Mouse (Mus musculus): Measurements from ENCODE around the gene Dusp12.

Dusp12 gene

DNA sequence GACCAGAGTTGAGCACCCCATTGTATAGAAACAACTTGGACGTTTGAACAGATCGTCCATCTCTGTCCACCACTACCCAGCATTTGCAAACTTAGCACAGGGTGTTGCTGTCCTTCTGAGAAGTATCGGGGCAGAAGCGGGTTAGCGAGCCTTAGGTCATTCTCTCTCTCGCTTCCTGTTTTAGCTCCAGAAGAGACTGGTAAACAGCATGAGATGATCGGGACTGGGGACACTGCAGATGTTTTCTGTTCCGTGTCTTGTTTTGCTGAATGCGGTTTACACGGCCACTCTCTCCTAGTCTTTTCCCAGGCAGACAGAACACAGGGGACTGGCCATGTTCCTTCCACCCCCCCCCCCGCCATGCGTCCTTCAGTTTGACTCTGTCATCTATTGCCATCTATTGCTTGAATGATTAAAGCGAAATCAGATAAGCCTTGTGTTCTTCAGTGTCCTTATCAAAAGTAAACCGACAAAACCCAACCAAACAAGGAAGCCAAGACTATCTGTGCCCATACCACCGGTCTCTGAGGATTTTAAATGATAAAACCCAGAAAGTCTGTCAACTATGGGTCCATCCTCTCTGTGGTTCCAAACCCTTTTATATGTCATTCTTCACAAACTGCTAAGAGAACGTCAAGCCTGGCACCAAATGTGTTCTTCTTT, 13.2 kb upstream of the Dusp12 start:
- DNase-seq (ENCODE audit: low spot score): no peak

DNA sequence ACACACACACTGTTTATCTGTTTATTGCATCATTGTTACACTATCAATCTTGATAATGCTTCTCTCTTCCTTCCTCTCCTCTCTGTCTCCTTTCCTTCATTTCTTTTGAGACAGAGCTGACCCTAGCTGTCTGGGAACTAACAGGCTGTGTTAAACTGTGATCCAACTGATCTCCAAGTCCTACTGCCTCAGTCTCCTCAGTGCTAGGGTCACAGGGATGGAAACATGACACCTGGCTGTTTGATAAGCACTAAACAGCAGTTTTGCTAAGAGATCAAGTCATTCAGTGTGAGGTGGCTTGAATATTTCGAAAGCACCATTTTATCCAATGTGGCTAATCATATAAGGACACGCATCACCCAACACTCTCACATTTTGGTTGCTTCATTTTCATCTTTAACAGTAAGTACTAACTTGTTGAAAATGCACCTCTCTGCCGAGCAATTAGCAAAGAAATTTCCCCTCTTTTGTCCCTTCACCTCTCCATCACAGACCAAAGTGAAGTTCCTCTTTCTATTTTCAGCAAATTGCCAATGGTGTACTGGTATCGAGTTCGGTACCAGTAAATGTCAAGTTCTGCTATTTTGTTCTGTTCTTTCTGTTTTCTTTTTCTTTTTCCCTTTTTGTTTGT, 11.4 kb upstream of the Dusp12 start:
- no peak for DNase-seq (ENCODE audit: low spot score)

DNA sequence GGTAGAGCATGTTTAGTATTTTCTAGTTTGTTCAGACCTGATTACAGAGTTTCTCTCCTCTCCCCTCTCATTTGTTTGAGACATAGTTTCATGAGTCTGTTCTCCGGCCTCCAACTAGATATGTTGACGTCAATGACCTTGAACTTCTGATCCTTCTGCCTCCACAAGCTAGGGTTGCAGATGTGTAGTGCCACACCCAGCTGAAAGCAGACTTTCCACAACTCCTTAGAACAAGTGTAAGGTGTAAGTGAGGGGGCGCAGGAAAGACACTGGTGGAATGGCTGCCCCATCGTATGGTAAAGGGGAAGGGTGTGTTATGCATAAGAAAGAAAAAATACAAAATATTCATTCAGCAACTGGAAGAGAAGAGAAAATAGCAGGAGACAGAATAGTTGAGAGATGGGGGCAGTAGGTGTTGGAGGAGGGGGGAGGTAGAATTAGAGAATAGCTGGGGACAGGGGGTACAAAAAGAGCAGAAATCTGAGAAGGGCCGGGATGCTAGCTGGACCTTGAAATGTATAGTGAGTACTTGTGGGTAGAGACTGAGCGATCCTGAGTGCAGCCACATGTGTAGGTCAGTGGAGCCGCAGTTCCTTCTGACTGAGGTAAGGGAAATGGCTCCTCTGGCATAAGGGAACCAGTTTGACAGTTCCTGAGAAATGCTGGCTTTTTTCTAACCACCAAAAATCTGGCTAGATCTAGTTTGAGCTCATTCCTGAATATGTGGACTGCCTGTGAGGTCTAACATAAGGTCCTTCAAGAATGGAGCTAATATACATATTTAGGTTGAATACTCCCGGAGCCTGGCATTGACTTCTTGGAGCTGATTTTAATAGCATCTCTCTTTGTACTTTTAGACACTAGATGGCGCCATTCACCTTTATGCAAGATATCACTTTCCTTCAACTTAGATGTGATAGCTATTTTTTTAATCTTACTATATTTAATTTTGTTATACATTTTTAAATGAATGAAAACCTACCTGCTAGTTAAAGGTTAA, 9.6 kb upstream of the Dusp12 start:
- peak; percentile 81 for DNase-seq (ENCODE audit: low spot score)

DNA sequence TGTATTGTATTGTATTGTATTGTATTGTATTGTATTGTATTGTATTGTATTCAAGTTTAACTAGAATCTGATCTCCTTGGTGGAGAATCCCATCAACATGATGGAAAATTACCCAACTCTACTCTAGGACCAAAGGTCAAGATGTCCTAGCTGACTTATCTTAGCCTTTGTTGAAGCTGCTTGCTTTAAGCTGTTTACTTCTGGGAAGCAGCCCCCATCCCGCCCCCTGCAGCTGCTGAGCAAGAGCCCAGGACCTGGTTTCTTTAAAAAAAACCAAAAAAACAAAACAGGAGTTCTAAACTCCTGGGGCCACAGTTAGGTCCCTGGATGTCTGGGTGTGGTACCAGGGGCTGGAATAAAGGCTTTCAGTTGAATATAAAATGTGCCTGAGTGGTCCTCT, 6.9 kb upstream of the Dusp12 start:
- DNase-seq (ENCODE audit: low spot score): no peak

DNA sequence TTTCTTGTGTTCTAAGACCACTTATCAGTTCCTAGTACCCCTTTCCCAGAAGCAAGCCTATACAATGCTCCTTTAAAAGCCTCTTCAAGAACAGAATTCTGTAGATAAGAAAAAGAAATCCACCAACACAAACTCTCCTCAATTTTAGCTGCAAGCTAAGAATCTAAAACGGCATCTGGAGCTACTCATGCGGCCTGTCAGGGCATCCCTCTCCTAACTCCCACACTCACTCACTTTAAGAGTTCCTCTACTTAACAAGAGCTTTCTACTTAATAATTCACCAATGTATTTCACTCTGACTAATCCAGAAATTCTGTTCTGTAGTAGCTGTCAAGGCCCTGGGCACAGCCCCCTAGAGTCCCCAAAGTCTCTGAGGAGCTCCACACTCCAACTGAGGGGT, 6.3 kb upstream of the Dusp12 start:
- no peak for DNase-seq (ENCODE audit: low spot score)

DNA sequence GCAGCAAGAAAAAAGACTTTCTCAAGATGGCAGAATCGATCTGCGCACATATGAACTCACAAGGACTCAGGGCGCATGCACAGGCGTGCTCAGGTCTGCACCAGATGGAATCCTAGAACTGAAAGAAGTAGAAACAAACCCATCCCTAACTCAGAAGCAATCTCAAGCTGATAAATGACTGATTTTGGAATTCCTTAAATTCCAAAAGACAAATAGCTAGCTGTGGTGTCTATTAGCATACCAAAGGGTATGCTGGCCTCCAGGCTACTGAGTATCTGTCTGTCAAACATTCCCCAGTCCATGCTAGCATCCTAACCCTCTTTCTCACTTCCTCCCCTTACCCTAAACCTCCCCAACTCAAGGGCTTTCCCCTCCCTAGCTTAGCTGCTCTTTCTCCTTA, 4.0 kb upstream of the Dusp12 start:
- DNase-seq (ENCODE audit: low spot score): no peak

DNA sequence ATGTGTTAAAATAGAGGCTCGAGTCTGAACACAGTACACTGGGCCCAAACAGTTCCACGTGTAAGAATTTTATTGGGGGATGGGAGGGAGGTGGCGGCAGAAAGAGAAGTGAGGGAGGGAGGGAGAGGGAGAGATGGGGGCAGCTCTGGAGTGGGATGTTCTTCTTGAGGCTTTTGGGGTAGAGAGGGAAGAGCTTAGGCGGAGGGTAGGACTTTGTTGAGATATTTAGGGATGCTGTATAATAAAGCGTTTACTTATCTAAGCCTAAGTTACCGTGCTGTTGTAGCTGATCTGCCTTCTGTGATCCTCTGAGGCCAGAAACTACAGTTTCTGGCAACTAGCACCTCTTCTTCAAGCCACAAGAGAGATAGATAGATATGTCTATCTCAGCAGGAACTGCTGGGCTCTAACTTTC, 711 bp upstream of the Dusp12 start:
- DNase-seq (ENCODE audit: low spot score): no peak

DNA sequence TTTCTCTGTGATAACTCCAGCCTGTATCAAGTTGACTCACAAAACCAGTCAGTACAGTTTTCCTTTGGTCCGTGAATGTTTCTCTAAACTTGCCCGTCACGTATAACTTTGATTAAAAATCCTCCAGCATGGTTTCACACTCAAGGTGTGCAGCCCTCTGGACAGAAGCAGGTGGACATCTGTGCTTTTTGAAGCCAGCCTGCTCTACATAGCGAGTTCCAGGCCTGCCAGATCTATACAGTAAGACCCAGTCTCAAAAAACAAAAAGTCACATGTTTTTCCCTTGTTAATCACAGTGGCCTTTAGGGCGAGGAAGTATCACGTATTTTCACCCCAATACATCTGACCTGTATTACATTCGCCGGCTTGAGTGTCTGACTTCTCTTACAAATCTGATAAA, 950 bp downstream of the Dusp12 start:
- DNase-seq (ENCODE audit: low spot score): no peak

DNA sequence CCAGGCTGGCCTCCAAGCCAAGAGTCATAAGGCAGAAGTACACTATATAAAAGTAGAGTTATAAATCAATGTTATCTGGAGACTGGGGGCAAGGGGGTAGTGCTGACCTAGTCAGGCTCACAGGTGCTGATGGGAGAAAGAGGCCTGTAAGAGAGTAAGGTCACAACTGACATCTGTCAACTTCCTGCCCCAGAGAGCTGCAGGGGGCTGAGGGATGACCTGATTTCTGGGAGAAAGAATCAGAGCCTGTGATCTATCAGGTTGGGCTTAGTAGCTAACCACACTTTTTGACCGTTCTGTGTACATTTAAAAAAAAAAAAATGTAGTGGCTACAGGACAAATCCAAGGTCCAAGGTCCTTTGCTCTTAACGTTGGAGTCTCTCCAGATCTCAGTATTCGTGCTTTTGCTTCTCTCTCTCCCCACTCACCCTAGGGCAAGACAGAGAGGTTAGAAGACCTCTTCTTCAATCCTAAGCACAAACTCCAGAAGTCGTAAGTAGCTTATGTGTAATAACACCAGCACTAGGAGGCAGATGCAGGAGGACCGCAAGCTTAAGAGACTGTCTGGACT, 2.3 kb downstream of the Dusp12 start:
- DNase-seq (ENCODE audit: low spot score): no peak

DNA sequence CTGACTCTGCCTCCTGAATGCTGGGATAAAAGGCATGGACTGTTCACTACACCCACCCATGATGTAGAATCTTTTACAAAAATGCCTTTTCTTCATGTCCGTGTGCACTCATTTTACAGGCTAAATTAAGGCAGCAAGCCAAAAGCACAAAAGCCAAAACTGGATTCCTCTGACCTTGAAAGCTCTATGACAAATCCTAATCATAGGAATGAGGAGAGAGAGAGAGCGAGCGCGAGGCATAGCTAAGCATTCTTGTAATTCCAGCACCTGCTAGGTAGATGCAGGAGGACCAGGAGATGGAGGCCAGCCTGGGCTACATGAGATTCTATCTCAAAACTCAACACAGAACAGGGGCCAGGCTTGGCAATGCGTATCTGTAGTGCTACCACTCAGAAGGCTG, 8.4 kb downstream of the Dusp12 start:
- no peak for DNase-seq (ENCODE audit: low spot score)

DNA sequence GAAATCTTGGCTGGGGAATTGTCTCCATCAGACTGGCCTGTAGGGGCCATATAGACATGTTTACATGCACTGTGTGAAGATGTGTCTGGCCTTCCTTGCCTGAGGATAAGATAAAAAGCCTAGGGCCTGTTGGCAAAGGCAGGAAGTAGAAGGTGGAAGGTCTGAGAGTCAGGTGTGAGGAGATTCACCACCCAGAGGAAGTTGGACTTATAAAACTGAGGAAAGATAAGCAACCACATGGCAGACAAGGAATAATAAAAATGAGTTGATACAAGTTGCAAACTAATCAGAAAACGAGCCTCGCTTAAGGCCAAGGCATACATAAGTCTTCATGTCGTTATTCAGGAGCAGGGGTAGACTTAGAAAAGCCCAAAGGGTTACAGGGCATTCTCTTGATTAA, 9.7 kb downstream of the Dusp12 start:
- DNase-seq (ENCODE audit: low spot score): no peak

DNA sequence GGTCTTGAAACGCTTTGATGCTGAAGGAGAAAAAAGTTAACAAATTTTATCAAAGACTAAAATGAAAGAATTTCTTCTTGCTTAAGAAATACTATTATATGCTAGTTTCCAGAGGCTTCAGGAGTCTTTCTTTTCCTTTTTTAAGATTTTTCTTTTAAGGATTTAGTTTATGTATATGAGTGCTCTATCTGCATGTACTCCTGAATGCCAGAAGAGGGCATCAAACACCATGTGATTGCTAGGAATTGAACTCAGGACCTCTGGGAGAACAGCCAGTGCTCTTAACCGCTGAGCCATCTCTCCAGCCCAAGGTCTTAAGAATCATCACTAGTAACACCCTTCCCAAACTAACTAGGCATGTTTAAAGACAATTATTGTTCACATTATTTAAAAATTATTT, 13.4 kb downstream of the Dusp12 start:
- no peak for DNase-seq (ENCODE audit: low spot score)

DNA sequence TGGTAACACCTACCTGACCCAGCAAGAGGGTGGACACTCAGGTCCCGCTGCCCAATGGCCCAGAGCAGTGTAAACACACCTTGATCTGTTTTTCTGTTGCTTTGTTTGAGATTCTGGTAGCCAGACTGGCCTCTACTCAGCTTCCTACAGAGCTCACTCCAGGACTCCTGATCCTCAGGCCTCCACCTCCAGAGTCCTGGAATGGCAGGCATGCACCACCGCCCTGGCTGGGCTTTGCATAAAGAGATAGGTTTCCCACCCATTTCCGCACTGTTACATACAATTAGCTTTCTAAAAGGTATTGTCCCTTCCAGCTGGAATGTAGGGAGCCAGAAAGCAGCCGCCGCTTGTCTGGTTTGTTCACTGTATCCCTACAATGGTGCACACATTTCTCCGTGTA, 13.9 kb downstream of the Dusp12 start:
- DNase-seq (ENCODE audit: low spot score): no peak

DNA sequence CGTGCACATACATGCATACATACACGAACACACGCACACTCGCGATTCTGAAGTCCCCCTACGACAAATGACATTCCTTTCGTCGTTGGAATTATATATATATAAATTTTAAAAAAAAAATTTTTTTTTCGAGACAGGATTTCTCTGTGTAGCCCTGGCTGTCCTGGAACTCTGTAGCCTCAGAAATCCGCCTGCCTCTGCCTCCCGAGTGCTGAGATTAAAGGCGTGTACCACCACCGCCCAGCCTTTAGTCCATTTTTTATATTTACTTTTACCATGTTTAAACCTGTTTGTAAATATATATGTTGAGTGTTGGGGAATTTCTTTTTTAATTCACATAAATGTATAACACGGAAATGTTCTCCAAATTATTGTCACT, 16.4 kb downstream of the Dusp12 start:
- no peak for DNase-seq (ENCODE audit: low spot score)

DNA sequence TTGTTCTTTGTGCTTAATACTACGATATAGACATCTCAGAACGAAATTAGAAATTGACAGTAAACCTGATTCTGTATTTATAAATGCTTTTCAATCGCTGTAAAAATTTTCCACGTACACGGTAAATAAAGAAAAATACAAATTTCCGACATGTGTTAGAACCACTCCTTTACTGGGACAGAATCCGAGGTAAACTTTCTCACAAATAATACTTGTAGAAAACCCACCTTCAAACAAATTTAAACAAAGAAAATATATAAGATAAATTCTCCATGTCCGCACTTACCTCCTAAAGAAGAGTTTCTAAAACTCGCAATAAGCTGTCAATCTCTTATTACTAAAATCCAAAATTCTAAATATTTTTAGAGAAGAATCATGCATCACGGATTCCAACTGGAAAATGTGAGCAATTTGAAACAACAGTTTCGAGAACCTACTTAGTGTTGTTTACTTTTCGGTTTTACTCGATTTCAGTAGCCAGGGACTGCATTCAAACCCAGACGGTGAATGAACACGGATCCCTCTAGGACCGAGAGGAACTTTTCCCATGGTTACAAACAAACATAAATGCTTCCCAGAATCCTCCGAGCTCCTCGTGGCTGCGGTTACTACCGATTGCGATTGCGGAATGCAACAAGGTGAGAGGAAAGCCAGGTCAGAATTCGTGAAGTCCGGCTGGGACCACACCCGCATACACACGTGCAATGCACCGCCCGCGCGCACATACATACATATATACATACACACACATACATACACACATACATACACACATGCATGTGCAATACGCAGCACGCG, 17.0 kb downstream of the Dusp12 start:
- DNase-seq (ENCODE audit: low spot score): peak; percentile 92

DNA sequence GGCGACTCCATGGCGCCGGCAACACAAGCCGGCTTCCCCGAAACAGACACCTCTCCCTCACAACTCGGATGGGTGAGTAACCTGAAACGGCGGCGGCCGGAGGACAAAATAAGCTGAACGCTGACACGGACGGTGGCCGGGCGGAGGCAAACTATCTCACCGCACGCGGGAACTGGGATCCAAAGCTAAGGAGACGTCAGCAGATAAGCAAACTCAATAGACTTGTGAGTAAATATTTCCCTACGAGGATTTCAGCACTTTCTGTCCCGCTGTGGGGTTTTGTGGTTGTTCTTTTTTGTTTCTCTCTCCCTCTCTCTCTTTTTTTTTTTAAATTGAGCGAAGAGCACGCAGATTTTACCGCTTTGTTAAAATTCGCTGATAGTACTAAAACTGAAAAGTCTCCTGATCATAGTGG, 17.6 kb downstream of the Dusp12 start, which contains the start of gene Atf6:
Gene Atf6 (minus strand): TSS at position 81 of the 415 bp plus-strand sequence.
- peak; percentile 98 for DNase-seq (ENCODE audit: low spot score)

DNA sequence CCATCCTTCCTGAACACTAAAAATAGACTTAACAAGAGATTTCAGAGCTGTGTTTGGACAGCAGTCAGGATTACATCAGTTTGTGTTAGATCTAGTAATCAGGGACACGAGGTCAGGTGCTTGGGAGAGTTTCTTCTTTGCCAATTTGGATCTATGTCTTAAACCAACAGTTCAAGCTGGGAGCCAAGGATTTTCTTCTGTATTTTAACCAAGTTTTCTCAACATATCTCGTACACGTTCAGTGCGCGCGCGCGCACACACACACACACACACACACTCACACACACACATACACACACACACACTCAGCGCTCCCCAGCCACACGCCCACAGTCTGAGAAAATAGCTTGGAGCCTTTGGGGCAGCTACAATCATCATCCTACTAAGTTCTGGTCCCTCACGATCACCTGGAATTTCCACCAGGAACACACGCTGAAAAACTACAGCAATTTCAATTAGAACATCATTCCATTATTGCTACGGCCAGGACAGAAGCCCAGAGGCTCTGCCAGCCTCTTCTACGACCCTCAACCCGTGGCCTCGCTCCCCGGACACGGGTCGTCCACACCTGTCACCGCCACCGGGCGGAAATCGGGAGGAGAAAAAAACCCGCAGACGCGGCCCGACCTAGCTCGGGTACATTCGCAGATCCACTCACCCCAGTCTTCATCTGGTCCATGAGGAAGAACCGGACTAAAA, 18.2 kb downstream of the Dusp12 start:
- DNase-seq (ENCODE audit: low spot score): no peak

DNA sequence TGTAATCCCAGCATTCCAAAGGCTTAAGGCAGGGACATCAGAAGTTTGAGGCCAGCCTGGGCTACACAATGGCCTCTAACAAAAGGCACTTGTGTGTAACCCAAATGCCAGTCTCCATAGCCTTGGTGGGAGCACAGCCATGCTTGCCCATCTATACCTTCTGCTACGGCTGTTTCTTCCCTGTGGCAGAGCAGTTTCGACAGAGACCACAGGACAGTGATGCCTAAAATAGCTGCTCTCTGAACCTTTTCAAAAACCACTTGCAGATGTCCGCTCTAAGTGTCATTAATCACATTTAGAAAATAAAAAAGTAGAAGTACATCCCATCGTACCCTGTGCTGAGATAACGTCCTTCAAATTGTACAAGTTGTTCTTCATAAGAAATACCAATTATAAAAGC, 19.9 kb downstream of the Dusp12 start:
- no peak for DNase-seq (ENCODE audit: low spot score)

DNA sequence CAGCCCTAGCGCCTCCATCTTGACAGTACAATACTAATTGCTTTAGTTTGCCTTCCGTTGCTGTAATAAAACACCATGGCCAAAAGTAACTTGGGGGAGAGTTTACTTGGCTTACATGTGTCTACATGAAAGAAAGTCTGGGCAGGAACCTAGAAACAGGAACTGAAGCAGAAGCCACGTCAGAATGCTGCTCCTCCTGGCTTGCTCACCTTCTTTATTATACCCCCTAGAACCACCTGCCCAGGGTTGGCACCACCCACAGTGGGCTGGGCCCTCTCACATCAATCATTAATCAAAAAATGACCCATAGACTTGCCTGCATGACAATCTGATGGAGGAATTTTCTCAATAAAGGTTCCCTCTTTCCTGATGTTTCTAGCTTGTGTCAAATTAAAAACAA, 20.6 kb downstream of the Dusp12 start:
- no peak for DNase-seq (ENCODE audit: low spot score)

DNA sequence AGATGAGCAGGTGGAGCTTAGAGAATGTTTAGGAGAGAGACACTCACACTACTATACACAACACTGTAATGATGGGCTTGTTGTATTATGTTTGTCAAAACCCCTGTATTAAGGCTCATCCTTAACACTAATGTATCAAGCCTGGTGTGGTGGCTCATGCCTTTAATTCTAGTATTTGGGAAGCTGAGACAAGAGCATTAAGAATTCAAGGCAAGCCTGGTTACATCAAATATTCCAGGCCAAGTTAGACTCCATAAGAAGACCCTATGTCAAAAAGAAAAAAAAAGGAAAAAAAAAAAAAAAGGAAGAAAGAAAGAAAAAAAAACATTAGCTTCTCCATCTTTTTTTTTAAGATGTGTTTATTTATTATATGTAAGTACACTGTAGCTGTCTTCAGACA, 21.1 kb downstream of the Dusp12 start:
- no peak for DNase-seq (ENCODE audit: low spot score)

DNA sequence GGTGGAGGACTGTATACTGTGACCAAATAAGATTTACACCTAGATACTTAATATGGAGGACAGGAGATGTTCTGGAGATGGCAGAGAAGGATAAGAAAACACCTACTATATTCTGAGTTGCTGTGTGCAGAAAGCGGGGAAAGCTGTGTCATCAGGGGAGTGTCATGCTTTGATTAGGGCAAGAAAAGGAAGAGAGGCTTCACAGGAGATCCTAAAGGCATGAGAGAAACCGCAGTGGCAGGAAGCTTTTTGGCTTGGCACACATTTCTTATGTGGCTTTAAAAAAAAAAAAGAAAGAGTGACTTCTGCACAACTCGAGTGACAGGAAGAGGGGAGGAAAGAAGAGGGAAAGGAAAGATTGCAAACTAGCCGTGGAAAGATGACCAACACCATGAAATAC, 22.3 kb downstream of the Dusp12 start:
- DNase-seq (ENCODE audit: low spot score): no peak
